Mouse (Mus musculus) liver, adult (tissue): ENCODE data around the gene Olfr536.
"Not testable (repeated sequence)": the region's sequence is repeated elsewhere in the genome, so short reads cannot be mapped to it uniquely, and the experiment has no call there.

ENCODE experiments used
- GATA4 ChIP-seq: IDR thresholded peaks from 2 replicates; pipeline ENCODE4 v1.6.1; 2014; ENCODE audit warnings: mild to moderate bottlenecking, low read length; ENCODE audit not compliant: insufficient replicate concordance

Gene Olfr536

DNA sequence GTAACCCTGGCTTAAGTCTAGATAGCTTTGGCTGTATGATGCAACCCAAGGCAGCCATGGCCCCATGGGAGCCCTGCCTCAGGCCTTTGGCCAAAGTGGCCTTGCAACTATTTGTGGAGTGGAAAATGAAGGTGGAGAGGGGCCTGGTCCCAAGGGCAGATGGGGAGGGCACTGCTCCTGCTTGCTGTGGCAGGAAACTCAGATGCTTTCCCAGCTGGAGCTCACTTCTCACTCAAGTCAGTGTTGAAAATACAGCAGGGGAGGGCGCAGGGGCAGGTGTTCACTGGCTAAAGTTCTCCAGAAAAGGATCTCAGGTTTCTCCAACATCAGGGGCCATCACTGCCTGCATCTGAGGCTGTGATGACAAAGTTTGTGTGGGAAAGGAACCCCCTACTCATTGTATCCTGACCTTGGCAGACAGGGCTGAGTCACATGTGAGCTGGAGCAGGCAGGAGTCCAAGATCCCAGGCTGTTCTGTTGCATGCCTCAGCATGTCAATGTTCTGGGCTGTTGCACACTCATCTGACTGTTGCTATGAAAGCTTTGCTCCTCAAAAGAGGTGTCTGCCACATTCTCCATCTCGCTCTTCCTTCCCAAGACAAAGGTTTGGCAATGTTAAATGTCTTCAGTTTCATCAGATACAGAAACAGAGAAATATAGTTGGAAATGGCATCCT lies at the start of gene Olfr536:
TSS of gene Olfr536 (minus strand) at position 51 of the 676 bp plus-strand sequence.
- not testable (repeated sequence) for TF ChIP-seq GATA4

DNA sequence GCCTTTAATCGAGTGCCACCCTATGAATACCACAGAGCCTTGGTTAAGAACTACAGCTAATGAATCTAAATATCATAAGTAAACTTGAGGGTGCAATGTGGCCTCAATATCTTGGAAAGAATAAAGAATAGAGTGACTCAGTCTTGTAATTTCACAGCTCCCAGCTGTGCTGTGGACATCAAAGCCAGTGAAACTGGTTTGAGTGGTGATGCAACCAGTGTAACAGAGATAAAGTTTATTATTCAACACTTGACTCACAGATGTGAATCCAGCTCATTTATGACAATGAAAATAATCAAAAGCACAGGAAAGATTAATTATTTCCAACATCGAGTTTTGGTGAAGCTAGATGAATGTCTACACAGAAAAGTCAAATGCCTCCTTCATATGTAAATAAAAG lies 32.5 kb upstream of the Olfr536 start:
- no peak for TF ChIP-seq GATA4

DNA sequence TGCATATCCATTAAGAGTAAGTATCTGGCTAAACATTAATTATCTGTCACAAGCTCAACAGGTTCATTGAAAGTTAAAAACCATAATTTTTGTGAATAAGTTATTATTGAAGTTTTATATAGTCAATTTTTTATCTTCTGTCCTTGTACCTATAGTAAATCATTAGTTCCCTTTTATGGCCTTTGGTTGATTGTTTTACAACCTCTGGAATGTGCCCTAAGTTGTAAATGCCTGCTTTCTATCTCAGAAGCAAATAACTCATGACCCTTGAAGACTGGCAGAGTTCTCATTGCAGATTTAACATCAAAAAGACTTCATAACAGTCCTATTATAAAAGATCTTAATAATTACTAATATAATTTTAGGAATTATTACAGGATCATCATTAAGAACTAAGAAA lies 12.5 kb downstream of the Olfr536 start:
- TF ChIP-seq GATA4, result no peak

DNA sequence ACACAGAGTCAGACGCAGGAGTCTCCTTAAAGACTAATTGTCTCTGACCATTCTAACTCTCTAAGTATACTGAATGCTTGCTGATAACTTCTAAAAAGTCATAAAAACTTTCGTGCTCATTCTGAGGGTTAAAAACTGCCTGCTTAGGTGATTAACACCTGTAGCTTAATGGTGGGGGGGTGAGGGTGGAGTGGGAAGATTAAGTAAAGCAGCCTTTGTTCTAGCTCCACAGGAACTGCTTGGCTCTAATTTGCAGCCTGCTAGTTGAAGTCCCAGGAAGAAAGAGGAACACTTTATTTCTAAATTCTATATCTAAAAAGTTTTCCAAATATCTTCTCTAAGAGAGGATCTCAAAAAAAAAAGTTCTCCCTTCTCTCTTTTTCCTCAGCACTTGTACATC lies 13.0 kb downstream of the Olfr536 start:
- no peak for TF ChIP-seq GATA4

DNA sequence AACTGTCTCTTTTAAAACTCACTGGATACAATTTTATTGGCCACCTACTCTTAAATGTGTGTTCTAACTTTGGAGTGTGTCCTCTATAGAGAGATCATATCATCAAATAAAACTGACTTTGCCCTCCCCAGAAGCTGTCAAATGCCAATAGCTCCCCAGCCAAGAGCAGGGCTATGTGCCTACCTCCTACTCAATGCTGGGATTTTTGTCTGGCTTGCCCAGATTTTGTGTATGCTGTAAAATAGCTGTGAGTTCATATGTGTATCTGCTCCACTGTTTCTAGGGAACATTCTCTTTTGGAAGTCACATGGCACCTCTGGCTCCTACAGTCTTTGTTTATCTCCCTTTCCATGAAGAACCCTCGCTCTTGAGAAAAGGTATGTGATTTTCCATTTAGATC lies 18.2 kb downstream of the Olfr536 start:
- no peak for TF ChIP-seq GATA4

DNA sequence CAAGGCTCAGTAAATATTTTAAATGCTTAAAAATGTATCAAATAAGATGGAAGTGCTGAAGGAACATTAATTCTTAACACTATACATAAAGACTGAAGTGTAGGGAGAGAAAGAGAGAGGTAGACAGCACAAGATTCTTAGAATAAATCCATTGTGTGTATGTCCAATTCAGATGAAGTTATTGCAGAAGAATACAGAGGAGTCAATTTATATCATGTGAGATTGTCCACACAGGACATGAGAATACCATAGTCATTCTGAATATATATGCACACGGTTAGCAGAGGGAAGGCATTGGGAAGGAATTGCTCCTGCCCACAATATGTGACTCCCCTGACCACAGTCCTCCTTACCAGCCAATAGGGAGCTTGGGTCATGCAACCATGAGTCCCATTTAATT lies 23.3 kb downstream of the Olfr536 start, which contains the start of gene Olfr535:
TSS of gene Olfr535 (plus strand) at position 301 of the 400 bp plus-strand sequence.
- no peak for TF ChIP-seq GATA4

DNA sequence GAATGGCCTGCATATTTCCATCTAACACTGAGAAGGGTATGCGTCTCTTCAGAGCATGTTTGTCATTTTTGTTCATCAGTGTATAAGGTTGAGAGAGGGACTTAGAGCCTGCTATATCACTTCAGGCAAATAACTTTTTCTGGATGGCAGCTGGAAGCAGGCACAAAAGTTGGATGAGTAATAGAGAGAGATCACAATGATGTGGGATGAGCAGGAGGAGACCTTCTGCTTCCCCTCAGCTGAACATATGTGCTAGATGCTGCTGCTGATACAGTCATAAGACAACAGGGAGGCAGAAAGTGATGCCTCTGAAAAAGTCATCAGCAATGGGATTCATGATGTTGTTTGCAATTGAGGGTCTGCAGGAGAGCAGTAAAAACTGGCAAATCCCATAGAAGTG lies 28.5 kb downstream of the Olfr536 start:
- no peak for TF ChIP-seq GATA4

DNA sequence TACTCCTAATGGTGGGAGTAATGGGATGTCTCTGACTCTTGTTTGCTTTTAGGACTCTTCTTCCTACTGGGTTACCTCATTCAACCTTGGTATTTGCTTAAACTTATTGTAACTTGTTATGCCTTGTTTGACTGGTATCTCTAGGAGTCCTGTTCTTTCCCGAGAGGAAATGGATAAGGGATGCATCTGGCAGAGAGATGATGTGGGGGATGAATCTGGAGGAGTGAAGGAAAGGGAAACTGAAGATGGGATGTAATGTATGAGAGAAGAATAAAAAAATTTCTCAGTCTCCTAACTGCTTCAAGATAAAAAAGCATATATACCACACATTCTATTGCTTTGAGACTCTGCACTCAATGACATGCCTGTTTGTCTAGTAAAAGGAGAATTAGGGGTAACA lies 29.3 kb downstream of the Olfr536 start:
- no peak for TF ChIP-seq GATA4

DNA sequence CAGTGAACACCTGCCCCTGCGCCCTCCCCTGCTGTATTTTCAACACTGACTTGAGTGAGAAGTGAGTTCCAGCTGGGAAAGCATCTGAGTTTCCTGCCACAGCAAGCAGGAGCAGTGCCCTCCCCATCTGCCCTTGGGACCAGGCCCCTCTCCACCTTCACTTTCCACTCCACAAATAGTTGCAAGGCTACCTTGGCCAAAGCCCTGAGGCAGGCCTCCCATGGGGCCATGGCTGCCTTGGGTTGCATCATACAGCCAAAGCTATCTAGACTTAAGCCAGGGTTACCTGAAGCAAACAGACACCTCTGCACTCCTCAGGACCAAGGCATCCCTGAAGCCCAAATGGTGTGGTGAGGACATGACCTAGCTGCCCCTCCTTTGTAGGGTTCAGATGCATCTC lies 44.1 kb downstream of the Olfr536 start, which contains the start of gene Olfr533:
TSS of gene Olfr533 (plus strand) at position 301 of the 400 bp plus-strand sequence.
- TF ChIP-seq GATA4, result not testable (repeated sequence)
